Mouse (Mus musculus) hindlimb bud, embryonic 11.5 days (tissue): Measurements from ENCODE around the gene Dhrs3.

ENCODE experiments used
- DNase-seq: peaks from one replicate; pipeline ENCODE4 v3.0.0-alpha.2; 2012; ENCODE audit warnings: low read depth, low spot score; ENCODE audit errors: extremely low spot score

Gene Dhrs3

DNA sequence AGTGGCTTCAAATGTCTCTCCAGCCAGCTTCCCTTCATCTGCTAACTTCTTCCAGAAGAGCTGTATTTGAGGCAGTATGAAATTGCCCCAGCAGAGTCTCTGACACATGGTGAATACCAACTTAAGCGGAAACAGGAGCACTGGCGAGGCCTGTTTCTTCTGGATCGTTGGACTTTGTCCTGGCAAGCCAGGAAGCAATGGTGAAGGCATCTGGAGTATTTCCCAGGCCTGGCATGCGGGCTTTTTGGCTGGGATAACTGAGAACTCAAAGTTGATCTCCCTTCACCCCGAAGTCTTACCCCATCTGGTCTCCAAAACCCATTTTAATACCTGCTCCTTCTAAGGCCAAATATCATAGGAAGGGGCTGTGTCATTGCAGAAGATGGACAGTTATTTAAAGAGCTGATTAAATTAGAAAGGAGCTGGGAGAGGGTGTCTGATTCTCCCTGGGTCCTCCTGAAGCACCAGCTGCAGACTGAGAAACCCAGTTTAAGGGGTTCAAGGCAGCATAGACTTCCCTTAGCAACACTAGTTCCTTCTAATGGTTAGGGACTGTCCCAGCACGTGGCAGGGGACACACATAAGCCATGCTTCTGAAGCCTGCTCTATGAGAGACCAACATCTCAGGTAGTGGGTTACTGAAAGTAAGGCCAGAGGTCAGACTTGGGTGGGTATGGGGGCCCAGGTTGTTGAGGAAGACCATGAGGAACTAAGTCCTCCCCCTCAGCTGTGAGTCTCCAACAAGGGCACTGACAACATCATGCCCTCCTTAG lies 80.5 kb downstream of the Dhrs3 start:
- no peak for DNase-seq

DNA sequence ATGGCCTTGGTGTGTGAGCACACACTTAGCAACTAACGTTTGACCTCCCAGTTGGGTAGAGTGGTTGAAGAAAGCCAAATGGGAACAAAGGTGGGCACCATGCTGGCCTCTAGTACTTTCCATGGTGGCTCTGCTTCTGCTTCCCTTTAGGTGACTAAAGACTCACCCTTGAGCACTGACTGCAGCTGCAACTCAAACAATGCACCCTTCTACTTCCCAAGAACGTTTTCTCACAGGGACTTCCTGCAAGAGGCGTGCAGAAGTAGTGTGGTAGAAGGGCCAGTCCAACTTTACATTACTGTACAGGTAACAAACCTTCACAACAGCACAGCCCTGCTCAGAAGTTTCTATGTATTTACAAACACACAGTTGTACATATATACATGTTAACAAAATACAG lies 81.8 kb downstream of the Dhrs3 start:
- no peak for DNase-seq

DNA sequence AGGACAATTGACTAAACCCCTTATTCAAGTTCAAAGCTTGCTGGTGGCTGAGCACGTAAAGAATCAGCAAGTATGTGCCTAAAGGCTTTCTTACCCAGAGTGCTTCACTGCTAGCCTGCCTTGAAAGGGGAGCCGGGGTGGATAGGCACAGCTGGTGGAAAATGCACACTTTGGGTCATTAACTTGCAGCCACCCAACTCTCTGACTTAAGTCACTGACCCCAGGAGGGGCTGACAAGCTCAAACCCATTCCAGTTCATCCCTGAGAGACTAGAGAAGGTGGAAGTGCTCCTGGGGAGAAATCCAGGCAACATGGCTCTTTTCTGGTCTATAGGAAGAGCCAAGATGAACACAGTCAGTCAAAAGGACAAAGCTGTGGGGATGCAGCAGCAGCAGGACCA lies 82.9 kb downstream of the Dhrs3 start:
- no peak for DNase-seq

DNA sequence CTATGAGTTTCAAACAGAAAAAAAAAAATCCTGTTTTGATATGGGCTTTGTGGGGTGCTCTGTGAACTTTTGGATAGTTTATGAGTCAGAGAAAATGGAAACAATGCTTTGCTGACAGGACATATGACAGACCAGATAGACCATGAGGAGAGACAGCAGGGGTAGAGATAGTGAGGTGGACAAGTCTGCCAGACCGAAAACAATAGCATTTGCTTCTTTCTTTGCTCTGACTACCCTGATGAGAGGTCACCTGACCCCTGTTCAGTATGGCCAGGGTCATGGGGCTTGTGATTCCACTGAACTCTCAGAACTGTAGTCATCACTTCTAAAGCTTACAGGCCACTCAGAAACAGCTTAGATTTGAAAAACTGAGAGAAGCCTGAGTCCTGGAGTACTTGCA lies 84.4 kb downstream of the Dhrs3 start:
- DNase-seq = no peak
